Mouse (Mus musculus) right cerebral cortex, postnatal 10 days (tissue): ENCODE results near the gene Acot13.
"Not testable (repeated sequence)": the region's sequence is repeated elsewhere in the genome, so short reads cannot be mapped to it uniquely, and the experiment has no call there.

Experiments
- DNase-seq, 2 experiments: peaks; one replicate each; pipeline ENCODE4 v3.0.0; 2021; ENCODE audit warnings: low spot score in 2 of 2

Gene Acot13

DNA sequence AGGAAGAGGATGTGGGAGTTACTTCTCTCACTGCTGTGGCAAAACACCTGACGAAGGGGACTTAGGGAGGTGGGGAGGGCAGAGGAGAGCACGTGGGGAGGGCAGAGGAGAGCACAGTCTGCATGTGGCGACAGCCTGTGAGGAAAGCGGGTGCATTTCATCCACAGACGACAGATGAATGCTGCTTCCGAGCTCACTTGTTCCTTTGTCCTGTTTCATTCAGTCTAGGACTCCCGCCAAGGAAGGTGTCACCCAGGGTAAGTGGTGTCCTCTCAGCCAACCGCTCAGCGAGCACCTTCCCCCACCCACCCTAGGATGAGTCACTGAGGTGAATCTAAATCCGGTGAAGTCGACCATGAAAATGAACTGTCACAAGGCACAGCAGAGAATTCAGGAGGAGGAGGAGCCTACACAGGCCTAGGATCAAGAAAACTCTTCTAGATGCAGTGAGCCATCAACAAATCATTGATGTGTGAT, 45.3 kb downstream of the Acot13 start:
- peak in 1 of 2 experiments; percentile 36 for DNase-seq

GRCm38 (mm10) chr13:24781916-24782315, 49.4 kb downstream of the Acot13 start:
- DNase-seq, result peak in 1 of 2 experiments; percentile 29

DNA sequence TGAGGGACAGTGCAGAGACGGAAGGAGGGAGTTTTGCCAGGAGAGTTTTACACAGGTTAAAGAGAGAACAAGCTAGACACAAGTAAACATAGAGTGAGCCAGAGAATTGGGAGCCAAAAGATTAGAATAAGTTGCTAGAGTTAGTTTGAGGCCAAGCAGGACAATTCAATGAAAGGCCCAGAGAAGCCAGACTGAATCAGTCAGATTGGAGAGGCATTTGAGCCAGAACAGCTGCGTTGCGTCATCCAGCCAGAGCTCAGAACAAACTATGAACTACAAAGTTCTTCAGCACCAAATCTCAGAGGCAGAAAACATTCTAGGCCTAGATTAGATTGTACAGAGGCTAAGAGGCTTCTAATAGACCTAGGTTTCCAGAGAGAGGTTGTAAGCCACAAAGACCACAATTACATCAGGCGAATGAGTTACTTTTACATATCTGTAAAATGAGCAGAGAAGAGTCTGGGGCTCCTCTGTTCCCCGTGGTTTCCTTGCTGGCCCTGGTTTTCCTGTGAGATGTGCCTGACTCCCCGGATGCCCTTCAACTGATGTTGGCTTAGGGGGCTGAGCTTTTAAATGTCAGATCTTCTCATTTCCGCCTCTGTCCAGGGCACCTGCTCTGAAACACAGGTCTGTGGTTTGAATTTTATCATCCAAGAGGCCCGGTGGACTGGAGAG, 52.5 kb downstream of the Acot13 start:
- no peak for DNase-seq

DNA sequence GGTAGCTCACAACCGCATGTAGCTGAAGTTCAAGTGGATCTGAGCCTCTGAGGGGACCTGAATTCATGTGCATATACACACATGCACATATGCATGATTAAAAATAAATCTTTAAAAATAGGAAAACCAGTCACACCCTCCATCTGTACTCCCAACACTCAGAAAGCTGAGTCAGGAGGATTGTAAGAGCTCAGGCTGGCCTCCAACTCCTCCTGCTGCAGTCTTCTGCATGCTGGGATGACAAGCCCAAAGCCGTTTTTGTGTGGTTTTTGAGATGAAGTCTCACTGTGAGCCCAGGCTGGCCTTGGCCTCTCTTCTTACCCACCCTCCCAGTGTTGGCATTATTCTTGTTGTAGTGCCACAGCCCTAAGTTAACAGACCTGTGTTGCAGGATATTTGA, 53.3 kb downstream of the Acot13 start:
- DNase-seq, result no peak

- peak; percentile 59 to 68 for DNase-seq
These were observed 55.0 kb downstream of the Acot13 start for GRCm38 (mm10) chr13:24776146-24776844.

DNA sequence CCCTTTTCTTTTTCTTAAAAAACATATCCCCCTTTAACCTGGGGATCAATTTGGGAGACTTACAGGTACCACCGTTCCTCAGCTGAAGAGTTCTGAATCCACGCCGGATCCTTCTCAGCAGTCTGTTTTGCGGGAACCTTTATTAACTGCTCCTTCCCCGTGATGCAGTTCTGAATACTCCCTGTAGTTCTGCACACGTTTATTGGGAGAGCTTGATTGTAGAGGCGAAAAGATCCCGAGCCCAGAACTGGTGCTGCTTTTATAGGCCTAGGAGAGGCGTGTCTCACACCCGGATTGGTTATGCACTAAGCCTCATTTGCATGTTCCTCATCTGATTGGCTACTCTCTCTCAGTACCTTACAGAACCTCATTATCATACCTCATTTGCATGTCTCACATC, 59.9 kb downstream of the Acot13 start:
- not testable (repeated sequence) for DNase-seq
